Mouse (Mus musculus): ENCODE data around the gene Adora3. TPM values are rescaled to one million over a fixed set of nuclear protein-coding genes. Genes with fewer than 3 reads are reported as not detected.

Adora3 gene
- total and polyA plus RNA-seq, 2 experiments from 2014 or later, result 0.14 TPM; not detected in 1

GRCm38 (mm10) chr3:105880419-105880818, 9.8 kb downstream of the Adora3 start:
- Histone ChIP-seq H3K4me1 (ENCODE audit: control insufficient read depth, insufficient read depth) (peaks cover 9% of the 10 kb centered on the region), H3K27ac (ENCODE audit: low read depth) (no peak overlapping the region), H3K4me3 (ENCODE audit: low read depth, low read length) (no peak overlapping the region), H3K27me3 (ENCODE audit: control insufficient read depth, insufficient read depth, low read length) (no peaks in the 10 kb centered on the region), H3K9ac (replicated peaks; ENCODE audit: low read depth, low read length) (no peak overlapping the region), H3K4me2 (ENCODE audit: low read depth, low read length) (no peak overlapping the region), H3K9me3 (replicated peaks; ENCODE audit: control insufficient read depth, low read length) (no peaks in the 10 kb centered on the region), H3K36me3 (replicated peaks; ENCODE audit: control insufficient read depth, insufficient read depth, low read length) (no peaks in the 10 kb centered on the region)
- DNase-seq (ENCODE audit: low spot score) (no peak), ATAC-seq (ENCODE audit: insufficient read depth, low read depth) (no peak)
- 48% methylated on average over 3 of the region's 3 CpGs for WGBS
- TF ChIP-seq CTCF (IDR thresholded peaks at IDR 0.05; ENCODE audit: low read depth) (no peak), EP300 (IDR thresholded peaks at IDR 0.05; ENCODE audit: low read depth) (no peak)

GRCm38 (mm10) chr3:105882105-105882504, 11.4 kb downstream of the Adora3 start:
- Histone ChIP-seq H3K4me3 (ENCODE audit: low read depth, low read length) (no peak overlapping the region), H3K36me3 (replicated peaks; ENCODE audit: control insufficient read depth, insufficient read depth, low read length) (no peaks in the 10 kb centered on the region), H3K4me1 (ENCODE audit: control insufficient read depth, insufficient read depth) (no peaks in the 10 kb centered on the region), H3K27ac (ENCODE audit: low read depth) (no peak overlapping the region), H3K9me3 (replicated peaks; ENCODE audit: control insufficient read depth, low read length) (no peaks in the 10 kb centered on the region), H3K4me2 (ENCODE audit: low read depth, low read length) (no peak overlapping the region), H3K9ac (replicated peaks; ENCODE audit: low read depth, low read length) (no peak overlapping the region), H3K27me3 (ENCODE audit: control insufficient read depth, insufficient read depth, low read length) (no peaks in the 10 kb centered on the region)
- ATAC-seq (ENCODE audit: insufficient read depth, low read depth), result no peak
- TF ChIP-seq CTCF (IDR thresholded peaks at IDR 0.05; ENCODE audit: low read depth) (no peak), EP300 (IDR thresholded peaks at IDR 0.05; ENCODE audit: low read depth) (no peak)
- WGBS, result 80% methylated on average over 7 of the region's 7 CpGs
- no peak for DNase-seq (ENCODE audit: low spot score)

- H3K4me2 ChIP-seq (ENCODE audit: low read depth, low read length), result no peak overlapping the region
- no peaks in the 10 kb centered on the region for H3K36me3 ChIP-seq (replicated peaks; ENCODE audit: control insufficient read depth, insufficient read depth, low read length)
- H3K27ac ChIP-seq (ENCODE audit: low read depth), result no peak overlapping the region
- no peaks in the 10 kb centered on the region for H3K4me1 ChIP-seq (ENCODE audit: control insufficient read depth, insufficient read depth)
- no peak for TF ChIP-seq CTCF (IDR thresholded peaks at IDR 0.05; ENCODE audit: low read depth)
- TF ChIP-seq EP300 (IDR thresholded peaks at IDR 0.05; ENCODE audit: low read depth), result no peak
- DNase-seq (ENCODE audit: low spot score) (no peak), ATAC-seq (ENCODE audit: insufficient read depth, low read depth) (no peak)
- no peaks in the 10 kb centered on the region for H3K27me3 ChIP-seq (ENCODE audit: control insufficient read depth, insufficient read depth, low read length)
- no peak overlapping the region for H3K4me3 ChIP-seq (ENCODE audit: low read depth, low read length)
- no peaks in the 10 kb centered on the region for H3K9me3 ChIP-seq (replicated peaks; ENCODE audit: control insufficient read depth, low read length)
- no peak overlapping the region for H3K9ac ChIP-seq (replicated peaks; ENCODE audit: low read depth, low read length)
- 92% methylated on average over 2 of the region's 2 CpGs for WGBS
Observed at GRCm38 (mm10) chr3:105883111-105883510, 12.5 kb downstream of the Adora3 start.

- Histone ChIP-seq H3K9me3 (replicated peaks; ENCODE audit: control insufficient read depth, low read length) (no peaks in the 10 kb centered on the region), H3K27me3 (ENCODE audit: control insufficient read depth, insufficient read depth, low read length) (no peaks in the 10 kb centered on the region), H3K4me3 (ENCODE audit: low read depth, low read length) (no peak overlapping the region), H3K36me3 (replicated peaks; ENCODE audit: control insufficient read depth, insufficient read depth, low read length) (no peaks in the 10 kb centered on the region), H3K9ac (replicated peaks; ENCODE audit: low read depth, low read length) (no peak overlapping the region), H3K4me1 (ENCODE audit: control insufficient read depth, insufficient read depth) (peaks cover 22% of the 10 kb centered on the region), H3K4me2 (ENCODE audit: low read depth, low read length) (no peak overlapping the region), H3K27ac (ENCODE audit: low read depth) (no peak overlapping the region)
- 75% methylated on average over 3 of the region's 3 CpGs for WGBS
- ATAC-seq (ENCODE audit: insufficient read depth, low read depth) (no peak), DNase-seq (ENCODE audit: low spot score) (no peak)
- TF ChIP-seq EP300 (IDR thresholded peaks at IDR 0.05; ENCODE audit: low read depth) (no peak), CTCF (IDR thresholded peaks at IDR 0.05; ENCODE audit: low read depth) (no peak)
Observed at GRCm38 (mm10) chr3:105888961-105889360, 18.3 kb downstream of the Adora3 start.

- Histone ChIP-seq H3K4me2 (ENCODE audit: low read depth, low read length) (no peak overlapping the region), H3K4me1 (ENCODE audit: control insufficient read depth, insufficient read depth) (peaks cover 35% of the 10 kb centered on the region), H3K27ac (ENCODE audit: low read depth) (peak overlapping the region; percentile 58; the same call in 1 of the 2 replicates), H3K9ac (replicated peaks; ENCODE audit: low read depth, low read length) (no peak overlapping the region), H3K27me3 (ENCODE audit: control insufficient read depth, insufficient read depth, low read length) (no peaks in the 10 kb centered on the region), H3K4me3 (ENCODE audit: low read depth, low read length) (no peak overlapping the region), H3K36me3 (replicated peaks; ENCODE audit: control insufficient read depth, insufficient read depth, low read length) (no peaks in the 10 kb centered on the region), H3K9me3 (replicated peaks; ENCODE audit: control insufficient read depth, low read length) (no peaks in the 10 kb centered on the region)
- ATAC-seq (ENCODE audit: insufficient read depth, low read depth) (no peak), DNase-seq (ENCODE audit: low spot score) (no peak)
- 50% methylated on average over 4 of the region's 4 CpGs for WGBS
- no peak for TF ChIP-seq EP300 (IDR thresholded peaks at IDR 0.05; ENCODE audit: low read depth)
- no peak for TF ChIP-seq CTCF (IDR thresholded peaks at IDR 0.05; ENCODE audit: low read depth)
Observed at GRCm38 (mm10) chr3:105890220-105890619, 19.6 kb downstream of the Adora3 start.

- no peak overlapping the region for H3K9ac ChIP-seq (replicated peaks; ENCODE audit: low read depth, low read length)
- H3K27ac ChIP-seq (ENCODE audit: low read depth), result peak overlapping the region; percentile 3
- H3K27me3 ChIP-seq (ENCODE audit: control insufficient read depth, insufficient read depth, low read length), result no peaks in the 10 kb centered on the region
- TF ChIP-seq CTCF (IDR thresholded peaks at IDR 0.05; ENCODE audit: low read depth), result no peak
- TF ChIP-seq EP300 (IDR thresholded peaks at IDR 0.05; ENCODE audit: low read depth), result no peak
- H3K9me3 ChIP-seq (replicated peaks; ENCODE audit: control insufficient read depth, low read length), result no peaks in the 10 kb centered on the region
- H3K4me3 ChIP-seq (ENCODE audit: low read depth, low read length), result no peak overlapping the region
- H3K4me1 ChIP-seq (ENCODE audit: control insufficient read depth, insufficient read depth), result peaks cover 35% of the 10 kb centered on the region
- H3K4me2 ChIP-seq (ENCODE audit: low read depth, low read length), result no peak overlapping the region
- ATAC-seq (ENCODE audit: insufficient read depth, low read depth) (no peak), DNase-seq (ENCODE audit: low spot score) (no peak)
- H3K36me3 ChIP-seq (replicated peaks; ENCODE audit: control insufficient read depth, insufficient read depth, low read length), result no peaks in the 10 kb centered on the region
- 62% methylated on average over 3 of the region's 3 CpGs for WGBS
Observed at GRCm38 (mm10) chr3:105891141-105891540, 20.5 kb downstream of the Adora3 start.
